Mouse (Mus musculus) stomach, postnatal 0 days (tissue): ENCODE results near the gene Eml5. TPM values are rescaled to one million over a fixed set of nuclear protein-coding genes. Genes with fewer than 3 reads are reported as not detected.

Source experiments
- ATAC-seq: fragments of 200-750 bp; cut with Nextera tagmentation; 2 replicates; pipeline ENCODE4 v1.8.0; 2017; ENCODE audit not compliant: low FRiP score, low TSS enrichment
- DNase-seq: peaks from one replicate; pipeline ENCODE4 v3.0.0-alpha.2; 2016; ENCODE audit warnings: low spot score
- H3K27ac ChIP-seq: fragments of 300-500 bp; sonication (generic); replicated peaks from 2 replicates; pipeline ENCODE4 v1.5.1; 2014; ENCODE audit warnings: mild to moderate bottlenecking, control low read depth
- H3K27me3 ChIP-seq: fragments of 300-500 bp; sonication (generic); 2 replicates; pipeline ENCODE4 v1.6.1; 2014; ENCODE audit warnings: low read length; ENCODE audit not compliant: control insufficient read depth, insufficient read depth
- H3K36me3 ChIP-seq: fragments of 300-500 bp; sonication (generic); 2 replicates; pipeline ENCODE4 v1.6.1; 2014; ENCODE audit warnings: low read length, mixed read lengths; ENCODE audit not compliant: control insufficient read depth, insufficient read depth
- H3K4me1 ChIP-seq: fragments of 300-500 bp; sonication (generic); replicated peaks from 2 replicates; pipeline ENCODE4 v1.6.1; 2014; ENCODE audit warnings: antibody characterized with exemption; ENCODE audit not compliant: control insufficient read depth, insufficient read depth
- H3K4me2 ChIP-seq: fragments of 300-500 bp; sonication (generic); replicated peaks from 2 replicates; pipeline ENCODE4 v1.6.1; 2014; ENCODE audit warnings: low read depth, mild to moderate bottlenecking, control low read depth, moderate library complexity
- H3K4me3 ChIP-seq: fragments of 300-500 bp; sonication (generic); 2 replicates; pipeline ENCODE4 v1.5.1; 2014; ENCODE audit warnings: low read depth, low read length, control low read depth
- H3K9ac ChIP-seq: fragments of 300-500 bp; sonication (generic); 2 replicates; pipeline ENCODE4 v1.6.1; 2014; ENCODE audit warnings: mild to moderate bottlenecking, low read length, control low read depth, mixed read lengths
- H3K9me3 ChIP-seq: fragments of 300-500 bp; sonication (generic); 2 replicates; pipeline ENCODE4 v1.6.1; 2016; ENCODE audit warnings: low read length; ENCODE audit not compliant: control insufficient read depth
- CTCF ChIP-seq: IDR thresholded peaks from 2 replicates; pipeline ENCODE4 v1.5.1; 2016; ENCODE audit warnings: antibody characterized with exemption, low read depth, mild to moderate bottlenecking, moderate library complexity
- EP300 ChIP-seq: optimal IDR thresholded peaks from 2 replicates; pipeline ENCODE3; 2016; ENCODE audit warnings: antibody characterized with exemption
- WGBS: fragments of 180-500 bp; shearing (Covaris S2); extraction: QIAGEN DNeasy Blood & Tissue Kit; methylation state at CpG from one replicate; pipeline ENCODE4 v1.1.7; 2014; 5-methylcytosine and 5-hydroxymethylcytosine counted together
- polyA plus RNA-seq: library from polyadenylated mRNA; unstranded; fragments of >200 nt; fragmentation: Nextera tagmentation; extraction: Ambion mirVana; gene quantifications from 2 replicates; pipeline ENCODE4 v1.2.1, GENCODE M21; 2015

Gene Eml5
- polyA plus RNA-seq, 1 experiment from 2014 or later = 1.7 TPM

GRCm38 (mm10) chr12:98910096-98910495 lies 8.8 kb upstream of the Eml5 start:
- no peak overlapping the region for H3K4me2 ChIP-seq
- no peak overlapping the region for H3K9ac ChIP-seq
- no peaks in the 10 kb centered on the region for H3K36me3 ChIP-seq
- ATAC-seq (no peak), DNase-seq (no peak)
- no peak overlapping the region for H3K27ac ChIP-seq
- no peak for TF ChIP-seq CTCF
- 40% methylated on average over 9 of the region's 9 CpGs for WGBS
- H3K4me3 ChIP-seq = no peak overlapping the region
- H3K27me3 ChIP-seq = no peaks in the 10 kb centered on the region
- H3K4me1 ChIP-seq = no peaks in the 10 kb centered on the region
- no peaks in the 10 kb centered on the region for H3K9me3 ChIP-seq

- DNase-seq = no peak
- Histone ChIP-seq H3K4me1 (no peaks in the 10 kb centered on the region), H3K4me3 (no peak overlapping the region), H3K27me3 (no peaks in the 10 kb centered on the region), H3K9ac (no peak overlapping the region), H3K27ac (no peak overlapping the region), H3K9me3 (no peaks in the 10 kb centered on the region), H3K36me3 (no peaks in the 10 kb centered on the region), H3K4me2 (no peak overlapping the region)
- no peak for TF ChIP-seq CTCF
- TF ChIP-seq EP300 = no peak
- WGBS = 71% methylated on average over 5 of the region's 5 CpGs
- ATAC-seq = no peak
Measured at GRCm38 (mm10) chr12:98905466-98905865, 4.2 kb upstream of the Eml5 start.

GRCm38 (mm10) chr12:98900341-98900880 lies 873 bp downstream of the Eml5 start:
- Histone ChIP-seq H3K4me3 (peak overlapping the region; percentile 79), H3K4me2 (peak overlapping the region; percentile 97), H3K36me3 (no peaks in the 10 kb centered on the region), H3K9me3 (no peaks in the 10 kb centered on the region), H3K27ac (no peak overlapping the region), H3K4me1 (no peaks in the 10 kb centered on the region), H3K27me3 (no peaks in the 10 kb centered on the region), H3K9ac (peak overlapping the region; percentile 31; the same call in 1 of the 2 replicates)
- no peak for TF ChIP-seq EP300
- no peak for TF ChIP-seq CTCF
- 4% methylated on average over 31 of the region's 31 CpGs for WGBS
- DNase-seq (peak; percentile 32), ATAC-seq (no peak)

GRCm38 (mm10) chr12:98899676-98900075 lies 1.6 kb downstream of the Eml5 start:
- H3K4me1 ChIP-seq = no peaks in the 10 kb centered on the region
- WGBS = 79% methylated on average over 6 of the region's 6 CpGs
- no peak overlapping the region for H3K4me3 ChIP-seq
- H3K9me3 ChIP-seq = no peaks in the 10 kb centered on the region
- H3K4me2 ChIP-seq = no peak overlapping the region
- no peak for DNase-seq
- H3K36me3 ChIP-seq = no peaks in the 10 kb centered on the region
- H3K27ac ChIP-seq = no peak overlapping the region
- no peak overlapping the region for H3K9ac ChIP-seq
- no peaks in the 10 kb centered on the region for H3K27me3 ChIP-seq
- TF ChIP-seq EP300 (no peak), CTCF (no peak)
- ATAC-seq = no peak

GRCm38 (mm10) chr12:98896761-98897160 lies 4.5 kb downstream of the Eml5 start:
- ATAC-seq = no peak
- Histone ChIP-seq H3K27me3 (no peaks in the 10 kb centered on the region), H3K9me3 (no peaks in the 10 kb centered on the region), H3K9ac (no peak overlapping the region), H3K27ac (no peak overlapping the region), H3K4me1 (no peaks in the 10 kb centered on the region), H3K4me3 (no peak overlapping the region), H3K36me3 (no peaks in the 10 kb centered on the region), H3K4me2 (no peak overlapping the region)
- WGBS = 65% methylated on average over 1 of the region's 1 CpGs
- TF ChIP-seq EP300 = no peak
- no peak for TF ChIP-seq CTCF
- no peak for DNase-seq

GRCm38 (mm10) chr12:98884515-98884914 lies 16.8 kb downstream of the Eml5 start:
- no peak overlapping the region for H3K27ac ChIP-seq
- H3K4me1 ChIP-seq = no peaks in the 10 kb centered on the region
- H3K4me2 ChIP-seq = no peak overlapping the region
- ATAC-seq (no peak), DNase-seq (no peak)
- 3% methylated on average over 1 of the region's 1 CpGs for WGBS
- TF ChIP-seq EP300 (no peak), CTCF (peak; percentile 70)
- no peak overlapping the region for H3K4me3 ChIP-seq
- no peaks in the 10 kb centered on the region for H3K27me3 ChIP-seq
- H3K36me3 ChIP-seq = no peaks in the 10 kb centered on the region
- H3K9me3 ChIP-seq = no peaks in the 10 kb centered on the region
- no peak overlapping the region for H3K9ac ChIP-seq
